9 mouse cellular contexts compared by ENCODE assay signal in the genomic region with DNA sequence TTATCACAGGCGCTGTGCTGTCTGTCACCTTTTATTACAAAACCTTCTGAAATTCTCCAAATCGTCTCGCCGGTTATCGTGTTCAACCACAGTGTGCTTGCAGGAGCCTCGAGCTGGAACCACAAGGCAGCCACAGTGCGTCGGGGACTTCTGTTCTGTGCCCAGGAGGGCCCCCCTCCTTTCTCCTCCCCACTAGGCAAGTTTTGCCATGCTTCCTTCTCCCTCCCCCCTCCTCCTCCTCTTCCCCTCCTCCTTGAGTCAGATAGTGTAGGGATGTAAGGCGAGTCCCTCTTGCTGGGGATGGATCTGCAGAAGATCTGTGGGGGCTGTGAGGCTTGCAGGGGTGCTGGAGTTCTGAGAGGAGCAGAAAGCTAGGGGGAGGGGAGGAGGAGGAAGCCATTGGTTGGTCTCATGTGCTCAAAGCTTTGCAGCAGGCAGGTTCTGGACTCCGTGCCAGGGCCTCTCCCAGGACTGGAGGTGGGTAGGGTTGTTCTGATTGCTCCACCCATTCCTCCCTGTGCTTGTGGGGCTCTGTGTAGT.
DNase-seq lines count a peak whose midpoint lies in the region; ATAC-seq and TF ChIP-seq lines count a peak whose summit lies in the region.
"Had no signal": no experiment of that assay in that cellular context is flagged by ENCODE, and none has a peak within 500 bp of the region (broad histone marks: within the 10 kb centered on the region; RNA-seq: fewer than 3 reads in every experiment).

No protein-coding gene starts in this region.

- H3K36me3 ChIP-seq in midbrain, embryonic 10.5 days = no peaks in the 10 kb centered on the region
- H3K36me3 ChIP-seq in midbrain, embryonic 11.5 days (ENCODE audit: control insufficient read depth, insufficient read depth, low read length) = no peaks in the 10 kb centered on the region
- no peaks in the 10 kb centered on the region for H3K36me3 ChIP-seq in limb, embryonic 13.5 days

- ATAC-seq in midbrain, embryonic 11.5 days (ENCODE audit: low FRiP score) = no peak
- peak; percentile 75 for ATAC-seq in limb, embryonic 13.5 days (ENCODE audit: low FRiP score, low read depth)

- peaks cover 10% of the 10 kb centered on the region for H3K9me3 ChIP-seq in midbrain, embryonic 10.5 days (replicated peaks)
- no peaks in the 10 kb centered on the region; the same call in 1 of the 2 replicates for H3K9me3 ChIP-seq in midbrain, embryonic 11.5 days (ENCODE audit: control insufficient read depth, low read length)
- H3K9me3 ChIP-seq in limb, embryonic 13.5 days = peaks cover 10% of the 10 kb centered on the region

- WGBS in cerebellum, adult 2 months = 30% methylated on average over 10 of the region's 10 CpGs
- WGBS in midbrain, embryonic 10.5 days = 64% methylated on average over 10 of the region's 10 CpGs
- WGBS in midbrain, embryonic 11.5 days = 65% methylated on average over 10 of the region's 10 CpGs
- 36% methylated on average over 10 of the region's 10 CpGs for WGBS in limb, embryonic 13.5 days

- peak overlapping the region; percentile 2 for H3K4me3 ChIP-seq in cerebellum, adult 2 months (replicated peaks; ENCODE audit: insufficient read depth, low read depth, low read length)
- no peak overlapping the region for H3K4me3 ChIP-seq in midbrain, embryonic 10.5 days
- H3K4me3 ChIP-seq in midbrain, embryonic 11.5 days (ENCODE audit: low read depth, low read length) = no peak overlapping the region
- no peak overlapping the region for H3K4me3 ChIP-seq in limb, embryonic 13.5 days
- H3K4me3 ChIP-seq: erythroblast, embryonic 14.5 days had no signal

- peaks cover 10% of the 10 kb centered on the region for H3K4me1 ChIP-seq in cerebellum, adult 2 months (ENCODE audit: control insufficient read depth, insufficient read depth, low read length)
- H3K4me1 ChIP-seq in midbrain, embryonic 10.5 days = peaks cover 24% of the 10 kb centered on the region
- H3K4me1 ChIP-seq in midbrain, embryonic 11.5 days (ENCODE audit: control insufficient read depth, insufficient read depth, low read length) = peaks cover 2% of the 10 kb centered on the region; the same call in 1 of the 2 replicates
- H3K4me1 ChIP-seq in limb, embryonic 13.5 days = peaks cover 34% of the 10 kb centered on the region

- DNase-seq in cerebellum, adult 2 months = no peak
- no peak for DNase-seq in cerebellum, adult 18-20 months
- no peak for DNase-seq in midbrain, embryonic 10.5 days (ENCODE audit: low spot score)
- DNase-seq in midbrain, embryonic 11.5 days (ENCODE audit: low spot score, missing footprints) = no peak
- DNase-seq in spleen, postnatal 4 days (ENCODE audit: low spot score in 2 of 2) = peak; percentile 27 to 68
- no peak for DNase-seq in gastrocnemius, postnatal 25 days
- DNase-seq in urinary bladder, postnatal 4 days (ENCODE audit: low spot score in 2 of 2) = no peak

- no peak overlapping the region for H3K27ac ChIP-seq in cerebellum, adult 2 months (ENCODE audit: insufficient read depth, low read length)
- peak overlapping the region; percentile 47 for H3K27ac ChIP-seq in midbrain, embryonic 10.5 days (replicated peaks)
- no peak overlapping the region for H3K27ac ChIP-seq in midbrain, embryonic 11.5 days (ENCODE audit: low read depth, low read length)
- H3K27ac ChIP-seq in limb, embryonic 13.5 days = no peak overlapping the region

- H3K27me3 ChIP-seq in cerebellum, adult 2 months (ENCODE audit: control insufficient read depth, insufficient read depth, low read length) = no peaks in the 10 kb centered on the region
- peaks cover 31% of the 10 kb centered on the region for H3K27me3 ChIP-seq in midbrain, embryonic 10.5 days (ENCODE audit: low read depth, poor library complexity, severe bottlenecking)
- no peaks in the 10 kb centered on the region for H3K27me3 ChIP-seq in midbrain, embryonic 11.5 days (ENCODE audit: control insufficient read depth, insufficient read depth, low read length)
- H3K27me3 ChIP-seq in limb, embryonic 13.5 days = peaks cover 16% of the 10 kb centered on the region

- no peak for TF ChIP-seq CTCF in cerebellum, adult 2 months (IDR thresholded peaks at IDR 0.05; ENCODE audit: borderline replicate concordance, insufficient read depth, low read depth, low read length)

- no peak for TF ChIP-seq POLR2A in cerebellum, adult 2 months (IDR thresholded peaks at IDR 0.05; ENCODE audit: borderline replicate concordance, insufficient read depth, low read length)

- no peak overlapping the region for H3K4me2 ChIP-seq in midbrain, embryonic 11.5 days
- peak overlapping the region; percentile 36 for H3K4me2 ChIP-seq in limb, embryonic 13.5 days (replicated peaks)

- no peak overlapping the region for H3K9ac ChIP-seq in midbrain, embryonic 11.5 days (ENCODE audit: low read length)
- no peak overlapping the region for H3K9ac ChIP-seq in limb, embryonic 13.5 days

Comparison
In these comparisons a context has a peak if more than half of its experiments do, and no peak if none do; other contexts are left out.
1. DNase-seq: peak in spleen, postnatal 4 days (2 of 2); none in cerebellum, adult 2 months (0 of 2), cerebellum, adult 18-20 months (0 of 2), midbrain, embryonic 10.5 days (single experiment), midbrain, embryonic 11.5 days (single experiment), gastrocnemius, postnatal 25 days (single experiment) and urinary bladder, postnatal 4 days (0 of 2).